Mouse (Mus musculus) MEL (cell line): ENCODE measurements at regions not wholly inside any gene's neighbourhood (a gene's known extent, or its start where the extent isn't known, plus 50 kb on each side); places are given as distances from the start of the nearest gene placed in this dataset.

Source experiments
- CTCF ChIP-seq, 3 experiments: IDR thresholded peaks in 2 of 3; conservative IDR thresholded peaks in 1 of 3; 2 replicates each; pipeline ENCODE4 v1.5.1; 2011 to 2012; ENCODE audit warnings: low read length in 3 of 3, low read depth in 2 of 3, mild to moderate bottlenecking in 2 of 3, improper control_type of control experiment in 1 of 3, inconsistent platforms in 1 of 3, mixed read lengths in 1 of 3, moderate library complexity in 1 of 3; ENCODE audit not compliant: control insufficient read depth in 1 of 3, insufficient read depth in 1 of 3, poor library complexity in 1 of 3, severe bottlenecking in 1 of 3
- MAX ChIP-seq: IDR thresholded peaks from 2 replicates; pipeline ENCODE4 v1.6.1; 2011; ENCODE audit warnings: low read length, improper control_type of control experiment
- NRF1 ChIP-seq: IDR thresholded peaks from 2 replicates; pipeline ENCODE4 v1.6.1; 2014; ENCODE audit warnings: low read depth, mild to moderate bottlenecking, inconsistent platforms, low read length, improper control_type of control experiment, moderate library complexity; ENCODE audit not compliant: poor library complexity, insufficient read depth, severe bottlenecking
- POLR2A ChIP-seq, 2 experiments: IDR thresholded peaks; 2 replicates each; pipeline ENCODE4 v1.6.1; 2011 to 2012; ENCODE audit warnings: low read length in 2 of 2, mild to moderate bottlenecking in 2 of 2, control low read depth in 1 of 2, improper control_type of control experiment in 1 of 2, low read depth in 1 of 2, moderate library complexity in 1 of 2; ENCODE audit not compliant: control insufficient read depth in 1 of 2, insufficient read depth in 1 of 2, poor library complexity in 1 of 2
- RCOR1 ChIP-seq: IDR thresholded peaks from 2 replicates; pipeline ENCODE4 v1.6.1; 2012; ENCODE audit warnings: low read depth, mild to moderate bottlenecking, inconsistent platforms, low read length, improper control_type of control experiment
- TBP ChIP-seq: IDR thresholded peaks from 2 replicates; pipeline ENCODE4 v1.8.0; 2011; ENCODE audit warnings: low read depth, low read length, improper control_type of control experiment
- UBTF ChIP-seq: IDR thresholded peaks from 2 replicates; pipeline ENCODE4 v1.6.1; 2012; ENCODE audit warnings: low read depth, mild to moderate bottlenecking, inconsistent platforms, low read length, improper control_type of control experiment, moderate library complexity, borderline replicate concordance; ENCODE audit not compliant: insufficient read depth
- ZC3H11A ChIP-seq: IDR thresholded peaks from 2 replicates; pipeline ENCODE4 v1.6.1; 2012; ENCODE audit warnings: low read depth, mild to moderate bottlenecking, inconsistent platforms, low read length, improper control_type of control experiment
- ZMIZ1 ChIP-seq: IDR thresholded peaks from 2 replicates; pipeline ENCODE4 v1.6.1; 2012; ENCODE audit warnings: low read depth, mild to moderate bottlenecking, inconsistent platforms, low read length, improper control_type of control experiment, moderate library complexity

- TF ChIP-seq UBTF, result no peak
- TF ChIP-seq CTCF (IDR thresholded peaks at IDR 0.05 in 2 of 3, conservative IDR thresholded peaks at IDR 0.05 in 1 of 3; ENCODE audit: control insufficient read depth in 1 of 3, insufficient read depth in 1 of 3, low read depth in 2 of 3, low read length in 3 of 3, poor library complexity in 1 of 3, severe bottlenecking in 1 of 3), result no peak
- TF ChIP-seq POLR2A (IDR thresholded peaks at IDR 0.05; ENCODE audit: control insufficient read depth in 1 of 2, insufficient read depth in 1 of 2, low read depth in 1 of 2, low read length in 2 of 2, poor library complexity in 1 of 2), result no peak
- no peak for TF ChIP-seq RCOR1
- no peak for TF ChIP-seq ZMIZ1
- no peak for TF ChIP-seq NRF1
- no peak for TF ChIP-seq ZC3H11A
- no peak for TF ChIP-seq MAX
- TF ChIP-seq TBP, result no peak
Measured at GRCm38 (mm10) chr1:121136846-121137245, 195.5 kb downstream of the Insig2 start.
